Mouse (Mus musculus) monocyte, adult 5-6 weeks (primary cell): ENCODE data around the gene Uqcc1. TPM values are rescaled to one million over a fixed set of nuclear protein-coding genes. Genes with fewer than 3 reads are reported as not detected.
A peak's percentile ranks its signal among the peaks of the same experiment; 100 is the strongest.
"Not testable (repeated sequence)": the region's sequence is repeated elsewhere in the genome, so short reads cannot be mapped to it uniquely, and the experiment has no call there.

ENCODE experiments used
- ATAC-seq: fragments of 153-309, 156-312 bp; replicated peaks from 2 replicates; pipeline ENCODE4 v1.8.0; 2017; ENCODE audit warnings: mild to moderate bottlenecking; ENCODE audit not compliant: low TSS enrichment, insufficient number of reproducible peaks, severe bottlenecking, poor library complexity, low FRiP score
- total RNA-seq: library from RNA; stranded (forward); fragments of 200-1000, 200-491, 200-594 nt; gene quantifications from 3 replicates; pipeline ENCODE4 v1.2.3, GENCODE M21; 2017

Uqcc1 gene
- total RNA-seq, 1 experiment from 2014 or later: 37.7 TPM

- ATAC-seq: no peak
These were observed 57.6 kb downstream of the Uqcc1 start for GRCm38 (mm10) chr2:155872486-155872885.

- ATAC-seq: no peak
These were observed 60.3 kb downstream of the Uqcc1 start for GRCm38 (mm10) chr2:155869772-155870171.

GRCm38 (mm10) chr2:155868320-155868719 lies 61.8 kb downstream of the Uqcc1 start:
- no peak for ATAC-seq

GRCm38 (mm10) chr2:155863301-155863867 lies 66.7 kb downstream of the Uqcc1 start:
- no peak for ATAC-seq

- no peak for ATAC-seq
These were observed 67.4 kb downstream of the Uqcc1 start for GRCm38 (mm10) chr2:155862573-155863300.

GRCm38 (mm10) chr2:155861581-155861980 lies 68.5 kb downstream of the Uqcc1 start:
- no peak for ATAC-seq

- ATAC-seq: no peak
These were observed 70.0 kb downstream of the Uqcc1 start for GRCm38 (mm10) chr2:155860102-155860501.

GRCm38 (mm10) chr2:155852536-155852935 lies 77.6 kb downstream of the Uqcc1 start:
- ATAC-seq: no peak

GRCm38 (mm10) chr2:155850120-155850519 lies 80.0 kb downstream of the Uqcc1 start:
- no peak for ATAC-seq

GRCm38 (mm10) chr2:155849464-155849863 lies 80.6 kb downstream of the Uqcc1 start:
- ATAC-seq: no peak

- ATAC-seq: peak; percentile 76
These were observed 81.8 kb downstream of the Uqcc1 start for GRCm38 (mm10) chr2:155848291-155848690.

GRCm38 (mm10) chr2:155846930-155847329 lies 83.2 kb downstream of the Uqcc1 start:
- ATAC-seq: no peak

- ATAC-seq: no peak
These were observed 91.1 kb downstream of the Uqcc1 start for GRCm38 (mm10) chr2:155838961-155839360.

- ATAC-seq: no peak
These were observed 92.1 kb downstream of the Uqcc1 start for GRCm38 (mm10) chr2:155837961-155838360.

- ATAC-seq: no peak
These were observed 95.4 kb downstream of the Uqcc1 start, which contains the start of gene Fam83c for GRCm38 (mm10) chr2:155834732-155835131. Fam83c (minus strand) TSS chr2:155834854.

- not testable (repeated sequence) for ATAC-seq
These were observed 98.0 kb downstream of the Uqcc1 start for GRCm38 (mm10) chr2:155832087-155832486.

GRCm38 (mm10) chr2:155831302-155831701 lies 98.8 kb downstream of the Uqcc1 start:
- ATAC-seq: no peak

GRCm38 (mm10) chr2:155830841-155831240 lies 99.3 kb downstream of the Uqcc1 start:
- ATAC-seq: no peak

GRCm38 (mm10) chr2:155826630-155827424 lies 103.3 kb downstream of the Uqcc1 start, which contains the start of gene Eif6:
Eif6 (minus strand) TSS chr2:155826925.
- peak; percentile 92 for ATAC-seq
